In the genomic region with DNA sequence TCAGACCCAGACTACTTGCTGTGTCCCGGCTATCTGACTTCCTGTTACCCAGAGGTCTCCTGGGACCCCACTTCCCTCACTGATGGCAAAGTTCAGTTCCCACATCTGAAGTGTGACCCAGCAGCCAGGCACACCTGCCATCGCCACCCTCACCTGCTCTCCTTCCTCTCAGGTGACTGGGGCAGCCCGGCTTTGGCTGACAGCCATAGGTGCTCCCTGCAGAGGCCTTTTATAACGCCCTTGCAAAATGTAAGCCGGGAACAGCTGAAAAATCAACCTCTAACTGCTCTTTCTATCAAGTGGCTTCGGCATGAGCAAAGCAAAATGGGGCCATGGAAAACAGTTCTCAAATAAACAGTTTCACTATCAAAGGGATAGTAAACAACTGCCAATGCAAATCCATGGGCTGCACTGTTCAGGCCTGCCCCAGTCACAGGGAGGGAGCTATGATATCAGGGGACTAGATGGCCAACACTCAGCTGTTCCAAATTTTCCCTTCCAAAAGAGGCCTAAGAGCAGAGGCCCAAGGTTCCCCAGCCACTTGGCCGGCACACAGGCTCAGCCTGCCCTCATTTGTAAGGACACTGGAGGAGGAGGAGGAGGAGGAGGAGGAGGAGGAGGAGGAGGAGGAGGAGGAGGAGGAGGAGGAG, we compare ENCODE assay signal across 8 mouse cellular contexts. TPM values are rescaled to one million over a fixed set of nuclear protein-coding genes. Genes with fewer than 3 reads are reported as not detected.
DNase-seq lines count a peak whose midpoint lies in the region; ATAC-seq and TF ChIP-seq lines count a peak whose summit lies in the region.
"Had no signal": no experiment of that assay in that cellular context is flagged by ENCODE, and none has a peak within 500 bp of the region (broad histone marks: within the 10 kb centered on the region; RNA-seq: fewer than 3 reads in every experiment).

No protein-coding gene starts in this region.

- no peak for TF ChIP-seq EP300 in heart, postnatal 0 days (IDR thresholded peaks at IDR 0.05; ENCODE audit: low read depth)

- H3K4me1 ChIP-seq in midbrain, embryonic 11.5 days (ENCODE audit: control insufficient read depth, insufficient read depth, low read length), result no peaks in the 10 kb centered on the region
- 0 out of 2 replicates have a peak, but pooled peaks cover 4% of the 10 kb centered on the region for H3K4me1 ChIP-seq in midbrain, embryonic 14.5 days (ENCODE audit: control insufficient read depth, insufficient read depth, low read length)
- peaks cover 68% of the 10 kb centered on the region for H3K4me1 ChIP-seq in heart, postnatal 0 days (ENCODE audit: control insufficient read depth, insufficient read depth)

- WGBS in midbrain, embryonic 11.5 days, result 69% methylated on average over 6 of the region's 7 CpGs
- WGBS in midbrain, embryonic 14.5 days, result 74% methylated on average over 6 of the region's 7 CpGs
- WGBS in heart, postnatal 0 days, result 35% methylated on average over 6 of the region's 7 CpGs

- H3K27ac ChIP-seq in midbrain, embryonic 11.5 days (ENCODE audit: low read depth, low read length), result no peak overlapping the region
- H3K27ac ChIP-seq in midbrain, embryonic 14.5 days (replicated peaks; ENCODE audit: low read depth, low read length), result no peak overlapping the region
- H3K27ac ChIP-seq in heart, postnatal 0 days (ENCODE audit: low read depth), result peak overlapping the region; percentile 50
- H3K27ac ChIP-seq: embryonic facial prominence, embryonic 15.5 days had no signal

- H3K9ac ChIP-seq in midbrain, embryonic 11.5 days (ENCODE audit: low read length), result no peak overlapping the region
- no peak overlapping the region for H3K9ac ChIP-seq in midbrain, embryonic 14.5 days (replicated peaks; ENCODE audit: low read length)
- H3K9ac ChIP-seq in heart, postnatal 0 days (replicated peaks; ENCODE audit: low read depth, low read length), result no peak overlapping the region
- H3K9ac ChIP-seq: embryonic facial prominence, embryonic 15.5 days had no signal

- DNase-seq in midbrain, embryonic 11.5 days (ENCODE audit: low spot score, missing footprints), result peak; percentile 69
- DNase-seq in midbrain, embryonic 14.5 days, result no peak
- DNase-seq in cerebellum, adult 9-11 months, result peak; percentile 61
- peak; percentile 37 for DNase-seq in heart, postnatal 0 days (ENCODE audit: low spot score)
- DNase-seq in naive thymus-derived CD4-positive, alpha-beta T cell, adult 2 months (ENCODE audit: low read depth), result peak; percentile 36
- DNase-seq in urinary bladder, postnatal 25 days (ENCODE audit: low spot score), result no peak

- H3K9me3 ChIP-seq in midbrain, embryonic 11.5 days (ENCODE audit: control insufficient read depth, low read length), result no peaks in the 10 kb centered on the region
- no peaks in the 10 kb centered on the region for H3K9me3 ChIP-seq in midbrain, embryonic 14.5 days (ENCODE audit: control insufficient read depth, low read length)
- H3K9me3 ChIP-seq in heart, postnatal 0 days (replicated peaks; ENCODE audit: control insufficient read depth, low read length), result no peaks in the 10 kb centered on the region
- H3K9me3 ChIP-seq: embryonic facial prominence, embryonic 15.5 days had no signal

- H3K4me3 ChIP-seq in midbrain, embryonic 11.5 days (ENCODE audit: low read depth, low read length), result no peak overlapping the region
- no peak overlapping the region for H3K4me3 ChIP-seq in midbrain, embryonic 14.5 days (replicated peaks; ENCODE audit: low read depth, low read length)
- H3K4me3 ChIP-seq in heart, postnatal 0 days (ENCODE audit: low read depth, low read length), result no peak overlapping the region
- H3K4me3 ChIP-seq: embryonic facial prominence, embryonic 15.5 days had no signal

- no peaks in the 10 kb centered on the region for H3K36me3 ChIP-seq in midbrain, embryonic 11.5 days (ENCODE audit: control insufficient read depth, insufficient read depth, low read length)
- no peaks in the 10 kb centered on the region for H3K36me3 ChIP-seq in midbrain, embryonic 14.5 days (ENCODE audit: control insufficient read depth, insufficient read depth, low read length)
- H3K36me3 ChIP-seq in heart, postnatal 0 days (replicated peaks; ENCODE audit: control insufficient read depth, insufficient read depth, low read length), result no peaks in the 10 kb centered on the region
- H3K36me3 ChIP-seq: embryonic facial prominence, embryonic 15.5 days had no signal

- no peak overlapping the region for H3K4me2 ChIP-seq in midbrain, embryonic 11.5 days
- H3K4me2 ChIP-seq in midbrain, embryonic 14.5 days (ENCODE audit: low read length), result no peak overlapping the region
- no peak overlapping the region for H3K4me2 ChIP-seq in heart, postnatal 0 days (ENCODE audit: low read depth, low read length)
- H3K4me2 ChIP-seq: embryonic facial prominence, embryonic 15.5 days had no signal

- TF ChIP-seq CTCF in heart, postnatal 0 days (IDR thresholded peaks at IDR 0.05; ENCODE audit: low read depth), result no peak

- no peaks in the 10 kb centered on the region for H3K27me3 ChIP-seq in midbrain, embryonic 11.5 days (ENCODE audit: control insufficient read depth, insufficient read depth, low read length)
- no peaks in the 10 kb centered on the region for H3K27me3 ChIP-seq in midbrain, embryonic 14.5 days (ENCODE audit: control insufficient read depth, insufficient read depth, low read length)
- H3K27me3 ChIP-seq in heart, postnatal 0 days (ENCODE audit: control insufficient read depth, insufficient read depth, low read length), result no peaks in the 10 kb centered on the region
- H3K27me3 ChIP-seq: embryonic facial prominence, embryonic 15.5 days had no signal

- ATAC-seq in midbrain, embryonic 11.5 days (ENCODE audit: low FRiP score), result no peak
- ATAC-seq in midbrain, embryonic 14.5 days (ENCODE audit: low FRiP score, low TSS enrichment), result no peak
- ATAC-seq in heart, postnatal 0 days (ENCODE audit: insufficient read depth, low read depth), result peak; percentile 24; the same call in 1 of the 2 replicates
- ATAC-seq in monocyte, adult 5-6 weeks (replicated peaks; ENCODE audit: insufficient number of reproducible peaks, low FRiP score, low TSS enrichment, poor library complexity, severe bottlenecking), result no peak

RNA-seq across cellular contexts. Expression of a gene that starts 12.5 kb away (rescaled TPM):
- 10.1 and 10.4 TPM in 2 replicates for polyA plus RNA-seq in midbrain, embryonic 11.5 days (2014; fragmentation: Nextera tagmentation; extraction: Ambion mirVana)
- 12.3 and 13.8 TPM in 2 replicates for polyA plus RNA-seq in midbrain, embryonic 14.5 days (2014; fragmentation: Nextera tagmentation; extraction: Ambion mirVana)
- 52.0 and 78.8 TPM in 2 replicates for total RNA-seq in heart, postnatal 0 days (2014; rRNA removed; ENCODE audit: low replicate concordance)
- 29.4 and 31.1 TPM in 2 replicates for polyA plus RNA-seq in heart, postnatal 0 days (2015; fragmentation: Nextera tagmentation; extraction: Ambion mirVana)
- total RNA-seq in monocyte, adult 5-6 weeks (2017), result 109 to 158 TPM (median 146 TPM) in 3 replicates

Comparison
In these comparisons a context has a peak if more than half of its experiments do, and no peak if none do; other contexts are left out.
1. DNase-seq: peak in midbrain, embryonic 11.5 days (single experiment), cerebellum, adult 9-11 months (single experiment), heart, postnatal 0 days (single experiment) and naive thymus-derived CD4-positive, alpha-beta T cell, adult 2 months (single experiment); none in midbrain, embryonic 14.5 days (single experiment) and urinary bladder, postnatal 25 days (single experiment).